Mouse (Mus musculus): ENCODE measurements around the gene AI593442. TPM values are rescaled to one million over a fixed set of nuclear protein-coding genes. Genes with fewer than 3 reads are reported as not detected.

The AI593442 gene
- total and polyA plus RNA-seq, 3 experiments: not detected

GRCm38 (mm10) chr9:52719562-52719961 is 40.0 kb upstream of the AI593442 start:
- no peak overlapping the region for H3K27ac ChIP-seq (ENCODE audit: control insufficient read depth, low read depth, low read length)
- H3K4me1 ChIP-seq (ENCODE audit: control insufficient read depth in 1 of 2, insufficient read depth in 2 of 2, low read length in 2 of 2): no peaks in the 10 kb centered on the region
- no peaks in the 10 kb centered on the region for H3K27me3 ChIP-seq (ENCODE audit: control insufficient read depth in 1 of 2, insufficient read depth in 2 of 2, low read length in 2 of 2)
- H3K4me3 ChIP-seq (ENCODE audit: control insufficient read depth in 1 of 2, insufficient read depth in 1 of 2, low read depth in 2 of 2, low read length in 2 of 2): no peak overlapping the region
- no peak for TF ChIP-seq TAL1 (IDR thresholded peaks at IDR 0.05; ENCODE audit: low read length)
- no peak for TF ChIP-seq MEF2A (IDR thresholded peaks at IDR 0.05; ENCODE audit: extremely low read depth, insufficient replicate concordance, low read depth, low read length, poor library complexity, severe bottlenecking)
- TF ChIP-seq SIN3A (IDR thresholded peaks at IDR 0.05; ENCODE audit: low read length): no peak
- no peak for TF ChIP-seq KAT2A (conservative IDR thresholded peaks at IDR 0.05; ENCODE audit: low read depth, low read length)
- TF ChIP-seq ZMIZ1 (IDR thresholded peaks at IDR 0.05; ENCODE audit: low read depth, low read length): no peak
- TF ChIP-seq ETS1 (IDR thresholded peaks at IDR 0.05; ENCODE audit: low read depth, low read length): no peak
- no peak for TF ChIP-seq HCFC1 (IDR thresholded peaks at IDR 0.05; ENCODE audit: low read depth, low read length)
- no peak for TF ChIP-seq TCF12 (IDR thresholded peaks at IDR 0.05; ENCODE audit: low read depth, low read length)
- no peak for TF ChIP-seq ZC3H11A (IDR thresholded peaks at IDR 0.05; ENCODE audit: low read depth, low read length)
- no peak for TF ChIP-seq POLR2AphosphoS5 (IDR thresholded peaks at IDR 0.05; ENCODE audit: borderline replicate concordance, low read depth, low read length)
- no peak for TF ChIP-seq USF1 (IDR thresholded peaks at IDR 0.05; ENCODE audit: low read depth, low read length)
- no peak for TF ChIP-seq E2F4 (IDR thresholded peaks at IDR 0.05; ENCODE audit: borderline replicate concordance, low read depth, low read length)
- TF ChIP-seq NELFE (IDR thresholded peaks at IDR 0.05; ENCODE audit: low read depth, low read length): no peak
- TF ChIP-seq JUND (IDR thresholded peaks at IDR 0.05; ENCODE audit: low read depth, low read length): no peak
- no peak for TF ChIP-seq MYC (IDR thresholded peaks at IDR 0.05; ENCODE audit: low read depth, low read length)
- no peak for TF ChIP-seq EP300 (IDR thresholded peaks at IDR 0.05; ENCODE audit: low read depth in 1 of 2, low read length in 2 of 2)
- no peak for TF ChIP-seq MAFK (IDR thresholded peaks at IDR 0.05; ENCODE audit: borderline replicate concordance, low read depth, low read length)
- no peak for TF ChIP-seq GABPA (IDR thresholded peaks at IDR 0.05; ENCODE audit: low read depth, low read length)
- TF ChIP-seq POLR2AphosphoS2 (IDR thresholded peaks at IDR 0.05; ENCODE audit: low read length): no peak
- DNase-seq (ENCODE audit: low read depth, low spot score): no peak
- H3K9me3 ChIP-seq (replicated peaks; ENCODE audit: insufficient read depth, low read length): no peaks in the 10 kb centered on the region
- no peaks in the 10 kb centered on the region for H3K36me3 ChIP-seq (ENCODE audit: control insufficient read depth in 1 of 2, insufficient read depth in 2 of 2, low read length in 2 of 2)
- no peaks in the 10 kb centered on the region for H3K79me2 ChIP-seq (ENCODE audit: control insufficient read depth, insufficient read depth, low read length, poor library complexity)
- no peak overlapping the region for H3K9ac ChIP-seq (ENCODE audit: control insufficient read depth, low read depth, low read length, poor library complexity, severe bottlenecking)

GRCm38 (mm10) chr9:52680036-52680435 is 456 bp upstream of the AI593442 start:
- no peaks in the 10 kb centered on the region for H3K9me3 ChIP-seq (replicated peaks; ENCODE audit: insufficient read depth, low read length)
- no peaks in the 10 kb centered on the region for H3K79me2 ChIP-seq (ENCODE audit: control insufficient read depth, insufficient read depth, low read length, poor library complexity)
- H3K4me3 ChIP-seq (ENCODE audit: control insufficient read depth in 1 of 2, insufficient read depth in 1 of 2, low read depth in 2 of 2, low read length in 2 of 2): no peak overlapping the region
- DNase-seq (ENCODE audit: low read depth, low spot score): no peak
- no peaks in the 10 kb centered on the region for H3K36me3 ChIP-seq (ENCODE audit: control insufficient read depth in 1 of 2, insufficient read depth in 2 of 2, low read length in 2 of 2)
- H3K27ac ChIP-seq (ENCODE audit: control insufficient read depth, low read depth, low read length): no peak overlapping the region
- TF ChIP-seq MYC (IDR thresholded peaks at IDR 0.05; ENCODE audit: low read depth, low read length) (no peak), SMC3 (IDR thresholded peaks at IDR 0.05; ENCODE audit: low read depth, low read length) (no peak), NELFE (IDR thresholded peaks at IDR 0.05; ENCODE audit: low read depth, low read length) (no peak), JUND (IDR thresholded peaks at IDR 0.05; ENCODE audit: low read depth, low read length) (no peak), RAD21 (IDR thresholded peaks at IDR 0.05; ENCODE audit: low read depth, low read length) (no peak), ELF1 (IDR thresholded peaks at IDR 0.05; ENCODE audit: low read depth, low read length) (no peak), POLR2A (IDR thresholded peaks at IDR 0.05; ENCODE audit: control insufficient read depth in 1 of 2, insufficient read depth in 1 of 2, low read depth in 1 of 2, low read length in 2 of 2, poor library complexity in 1 of 2) (no peak)
- H3K4me1 ChIP-seq (ENCODE audit: control insufficient read depth in 1 of 2, insufficient read depth in 2 of 2, low read length in 2 of 2): no peaks in the 10 kb centered on the region
- H3K27me3 ChIP-seq (ENCODE audit: control insufficient read depth in 1 of 2, insufficient read depth in 2 of 2, low read length in 2 of 2): no peaks in the 10 kb centered on the region
- H3K9ac ChIP-seq (ENCODE audit: control insufficient read depth, low read depth, low read length, poor library complexity, severe bottlenecking): no peak overlapping the region

Data from MEL (cell line).